Comparison of ENCODE assay signal across 9 mouse cellular contexts in the genomic region with DNA sequence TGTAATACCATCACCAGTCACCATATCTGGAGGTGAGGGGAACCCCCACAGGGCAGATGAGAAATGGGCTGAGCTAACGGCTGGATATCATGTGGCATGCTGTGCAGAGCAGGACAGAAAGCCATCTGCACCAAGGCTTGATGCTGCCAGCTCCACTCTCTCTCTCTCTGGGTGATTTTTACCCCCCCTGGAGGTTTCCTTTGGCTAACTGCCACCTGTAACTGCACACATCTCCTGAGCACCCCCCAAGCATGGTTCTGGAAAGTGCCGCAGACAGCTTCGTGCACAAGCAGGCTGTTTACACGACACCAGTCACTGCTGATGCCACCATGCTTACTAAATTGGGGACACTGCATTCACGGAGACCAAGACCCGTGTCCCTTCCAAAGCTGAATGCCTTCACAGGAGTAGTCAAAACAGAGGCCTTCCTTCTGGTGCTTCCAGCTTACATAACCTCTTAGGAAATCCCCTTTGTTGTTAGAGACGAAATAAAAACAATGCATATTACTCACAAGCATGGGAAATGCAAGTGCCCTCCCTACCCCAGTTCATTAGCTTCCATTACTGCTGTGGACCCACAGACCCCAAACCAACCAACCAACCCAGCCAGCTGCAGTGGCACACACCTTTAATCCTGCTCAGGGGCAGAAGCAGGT. TPM values are rescaled to one million over a fixed set of nuclear protein-coding genes. Genes with fewer than 3 reads are reported as not detected.
A peak's percentile ranks its signal among the peaks of the same experiment; 100 is the strongest.
DNase-seq lines count a peak whose midpoint lies in the region; ATAC-seq lines count a peak whose summit lies in the region.
"Had no signal": no experiment of that assay in that cellular context is flagged by ENCODE, and none has a peak within 500 bp of the region (broad histone marks: within the 10 kb centered on the region; RNA-seq: fewer than 3 reads in every experiment).

No protein-coding gene starts in this region.

- no peak overlapping the region for H3K4me3 ChIP-seq in kidney, embryonic 16.5 days (ENCODE audit: low read length)
- H3K4me3 ChIP-seq: midbrain, embryonic 13.5 days had no signal

- H3K27ac ChIP-seq in kidney, embryonic 16.5 days (ENCODE audit: low read length): no peak overlapping the region
- H3K27ac ChIP-seq: midbrain, embryonic 13.5 days had no signal

- H3K36me3 ChIP-seq in kidney, embryonic 16.5 days (ENCODE audit: insufficient read depth, low read length): peaks cover 6% of the 10 kb centered on the region

- DNase-seq in kidney, adult 8-10 months: no peak
- peak; percentile 14 for DNase-seq in brain, embryonic 18.5 days (ENCODE audit: low read depth, low spot score)
- DNase-seq in heart, postnatal 10 days: peak; percentile 42 to 49
- peak; percentile 24 to 58 for DNase-seq in thymus, adult 18-20 months
- DNase-seq in spleen, postnatal 4 days (ENCODE audit: low spot score in 2 of 2): no peak
- DNase-seq in gastrocnemius, postnatal 4 days (ENCODE audit: low spot score in 2 of 2): no peak
- no peak for DNase-seq in layer of hippocampus, postnatal 10 days (ENCODE audit: low spot score in 2 of 2)

- H3K9ac ChIP-seq in kidney, embryonic 16.5 days (replicated peaks; ENCODE audit: low read length): no peak overlapping the region
- H3K9ac ChIP-seq: midbrain, embryonic 13.5 days had no signal

- intact Hi-C loops in heart, postnatal 10 days (cut with DNase I): loop anchor here (5.0 kb wide), 1 partner anchor 82 kb away; the partner anchor contains the start of gene Tram2

- no peaks in the 10 kb centered on the region for H3K9me3 ChIP-seq in kidney, embryonic 16.5 days (ENCODE audit: low read length)
- H3K9me3 ChIP-seq: midbrain, embryonic 13.5 days had no signal

- 0 out of 2 replicates have a peak, but pooled peaks have one; percentile 32 for ATAC-seq in kidney, embryonic 16.5 days (ENCODE audit: low FRiP score, low TSS enrichment)
- ATAC-seq: midbrain, embryonic 13.5 days had no signal

- no peak overlapping the region for H3K4me2 ChIP-seq in kidney, embryonic 16.5 days (replicated peaks; ENCODE audit: low read depth, low read length)
- H3K4me2 ChIP-seq: midbrain, embryonic 13.5 days had no signal

- H3K27me3 ChIP-seq in kidney, embryonic 16.5 days (ENCODE audit: insufficient read depth, low read length): no peaks in the 10 kb centered on the region
- H3K27me3 ChIP-seq: midbrain, embryonic 13.5 days had no signal

- 51% methylated on average over 7 of the region's 7 CpGs for WGBS in kidney, embryonic 16.5 days

- peaks cover 14% of the 10 kb centered on the region for H3K4me1 ChIP-seq in kidney, embryonic 16.5 days (ENCODE audit: insufficient read depth, low read length)

RNA-seq across cellular contexts. Expression of gene Efhc1, which starts 44.0 kb away (rescaled TPM):
- polyA plus RNA-seq in kidney, embryonic 16.5 days (2015; fragmentation: Nextera tagmentation; extraction: Ambion mirVana): 2.5 and 2.6 TPM in 2 replicates
- total RNA-seq in heart, postnatal 10 days (2021): 1 to 10 TPM; 1.0 to 1.2 TPM
- 1 to 10 TPM; 2.9 to 5.0 TPM for total RNA-seq in gastrocnemius, postnatal 4 days (2021)
- total RNA-seq in layer of hippocampus, postnatal 10 days (2021): 1 to 10 TPM; 4.2 to 4.5 TPM

Comparison
In these comparisons a context has a peak if more than half of its experiments do, and no peak if none do; other contexts are left out.
1. DNase-seq: peak in brain, embryonic 18.5 days (single experiment), heart, postnatal 10 days (2 of 2) and thymus, adult 18-20 months (2 of 2); none in kidney, adult 8-10 months (0 of 2), spleen, postnatal 4 days (0 of 2), gastrocnemius, postnatal 4 days (0 of 2) and layer of hippocampus, postnatal 10 days (0 of 2).